ENCODE assay signal across 21 mouse cellular contexts in genomic region chr8:64757956-64758355, GRCm38 (mm10).
"Had no signal": no experiment of that assay in that cellular context is flagged by ENCODE, and none has a peak within 500 bp of the region (broad histone marks: within the 10 kb centered on the region; RNA-seq: fewer than 3 reads in every experiment).

No protein-coding gene starts in this region.

- H3K36me3 ChIP-seq: liver, embryonic 13.5 days had no signal

- DNase-seq: gastrocnemius, adult 2 months; gastrocnemius, postnatal 14 days; gastrocnemius, postnatal 36 days; heart, adult 2 months; heart, postnatal 14 days; heart, postnatal 36 days; kidney, adult 11 months; kidney, adult 2 months; kidney, adult 9 months; kidney, postnatal 14 days; kidney, postnatal 36 days; liver; liver, embryonic 13.5 days had no signal

- H3K9me3 ChIP-seq: heart, embryonic 13.5 days; heart, embryonic 15.5 days; hindbrain, embryonic 13.5 days; hindbrain, embryonic 15.5 days; kidney, embryonic 15.5 days; limb, embryonic 10.5 days; limb, embryonic 12.5 days; liver, embryonic 13.5 days; liver, embryonic 15.5 days had no signal

- H3K4me1 ChIP-seq: heart, embryonic 13.5 days; heart, embryonic 15.5 days; hindbrain, embryonic 13.5 days; hindbrain, embryonic 15.5 days; kidney, embryonic 15.5 days; limb, embryonic 10.5 days; limb, embryonic 12.5 days; liver, embryonic 13.5 days; liver, embryonic 15.5 days had no signal

- H3K4me3 ChIP-seq: gastrocnemius, adult 2 months; heart, adult 2 months; heart, embryonic 13.5 days; heart, embryonic 15.5 days; hindbrain, embryonic 13.5 days; hindbrain, embryonic 15.5 days; kidney, embryonic 15.5 days; limb, embryonic 10.5 days; limb, embryonic 12.5 days; liver, embryonic 13.5 days; liver, embryonic 15.5 days had no signal

- H3K27me3 ChIP-seq: heart, embryonic 13.5 days; heart, embryonic 15.5 days; hindbrain, embryonic 13.5 days; hindbrain, embryonic 15.5 days; kidney, embryonic 15.5 days; limb, embryonic 12.5 days; liver, embryonic 13.5 days; liver, embryonic 15.5 days had no signal
